Mouse (Mus musculus) layer of hippocampus, adult 11-12 months (tissue): ENCODE measurements at regions not wholly inside any gene's neighbourhood (a gene's known extent, or its start where the extent isn't known, plus 50 kb on each side); places are given as distances from the start of the nearest gene placed in this dataset.

Source experiments
- DNase-seq: peaks from one replicate; pipeline ENCODE4 v3.0.0; 2022; ENCODE audit warnings: low spot score

DNA sequence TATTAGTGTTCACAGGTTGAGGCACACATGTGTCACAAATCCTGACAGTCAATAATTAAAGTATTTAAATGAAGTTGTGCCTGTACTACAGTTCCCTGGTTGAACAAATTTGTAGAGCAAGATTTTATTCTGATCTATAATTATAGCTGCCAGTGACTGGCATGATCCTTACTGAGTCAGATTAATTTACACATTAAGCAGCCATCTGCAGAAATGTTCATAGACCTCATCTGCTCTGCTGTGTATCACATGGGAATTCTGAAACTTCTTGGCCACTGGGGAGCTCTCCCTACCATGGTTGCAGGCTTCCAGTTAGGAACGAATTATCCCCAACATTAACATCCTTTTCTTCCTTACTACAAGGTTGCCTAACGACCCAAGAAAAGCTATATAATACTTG is 255.6 kb upstream of the Adgrl4 start:
- DNase-seq: no peak

- DNase-seq: no peak
These were observed 245.6 kb upstream of the Adgrl4 start for GRCm38 (mm10) chr3:151192092-151192491.

DNA sequence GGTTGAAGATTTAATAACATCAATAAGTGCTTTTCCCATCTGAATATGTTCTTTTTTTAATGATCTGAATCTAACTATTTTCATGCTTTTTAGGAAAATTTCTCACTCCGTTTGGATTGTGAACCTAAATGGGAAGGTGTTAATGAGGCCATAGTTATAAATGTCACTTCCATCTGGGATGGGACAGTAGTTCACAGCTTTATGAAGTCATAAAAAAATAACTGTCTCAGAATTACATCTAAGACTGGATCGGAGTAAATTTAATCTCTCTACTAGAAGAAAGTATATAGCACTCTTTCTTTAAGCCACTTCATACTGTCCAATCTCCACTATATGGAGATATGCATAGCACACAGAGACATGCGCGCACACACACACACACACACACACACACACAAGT is 226.7 kb upstream of the Adgrl4 start:
- no peak for DNase-seq

GRCm38 (mm10) chr3:151216764-151217502 is 220.8 kb upstream of the Adgrl4 start:
- DNase-seq: no peak

GRCm38 (mm10) chr3:151222407-151222806 is 215.3 kb upstream of the Adgrl4 start:
- no peak for DNase-seq

DNA sequence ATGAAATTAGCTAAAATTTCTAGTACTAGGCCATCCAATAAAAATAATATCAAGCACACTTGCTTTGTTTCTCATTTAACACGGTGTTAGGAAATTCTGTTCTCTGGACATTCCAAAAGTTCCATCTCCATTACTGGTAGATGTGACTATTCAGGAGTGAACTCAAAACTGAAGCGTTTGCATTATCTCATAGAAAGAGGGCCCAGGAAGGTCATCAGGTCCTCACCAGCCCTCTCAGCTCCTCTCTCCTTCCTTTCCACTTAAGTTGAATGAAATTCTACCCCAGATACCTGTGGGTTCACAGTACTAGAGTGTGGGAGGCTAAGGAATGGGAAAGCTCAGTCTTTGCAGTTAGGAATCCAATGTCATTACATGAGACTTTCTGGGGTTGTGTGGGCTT is 185.2 kb upstream of the Adgrl4 start:
- DNase-seq: no peak

DNA sequence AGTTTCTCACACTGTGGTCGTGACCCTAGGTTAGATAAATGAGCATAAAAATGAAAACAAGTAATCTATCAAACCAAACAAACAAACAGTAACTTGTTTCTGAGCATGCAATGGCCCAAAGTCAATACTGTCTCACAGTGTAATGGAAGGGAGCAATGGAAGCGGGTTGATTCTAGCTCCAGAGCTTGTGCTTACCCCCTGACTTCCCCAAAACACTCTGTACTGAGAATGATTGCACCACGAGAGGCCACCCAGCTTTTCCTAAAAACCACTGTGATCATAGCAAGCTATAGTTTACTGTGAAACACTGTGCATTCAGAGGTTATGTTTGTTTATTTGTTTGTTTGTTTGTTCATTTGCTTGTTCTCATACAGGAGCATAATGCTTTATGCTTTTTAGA is 174.9 kb upstream of the Adgrl4 start:
- no peak for DNase-seq

GRCm38 (mm10) chr3:151265658-151266057 is 172.0 kb upstream of the Adgrl4 start:
- DNase-seq: no peak

GRCm38 (mm10) chr3:151269514-151269913 is 168.2 kb upstream of the Adgrl4 start:
- no peak for DNase-seq

DNA sequence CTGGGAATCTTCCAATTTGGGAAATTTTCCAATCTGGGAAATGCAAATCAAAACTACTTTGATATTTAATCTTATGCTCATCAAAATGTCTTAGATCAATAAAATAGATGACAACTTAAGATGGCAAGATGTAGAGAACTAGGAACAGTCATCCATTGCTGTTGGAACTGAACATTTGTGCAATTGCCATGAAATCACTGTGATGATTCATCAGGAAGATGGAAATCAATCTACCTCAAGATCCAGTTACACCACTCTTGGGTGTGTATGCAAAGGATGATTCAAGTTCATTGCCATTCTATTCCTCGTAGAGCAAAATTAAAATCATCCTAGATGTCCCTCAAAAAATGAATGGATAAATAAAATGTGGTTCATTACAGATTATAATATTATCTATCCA is 153.9 kb upstream of the Adgrl4 start:
- no peak for DNase-seq

- no peak for DNase-seq
These were observed 143.6 kb upstream of the Adgrl4 start for GRCm38 (mm10) chr3:151293981-151294605.

DNA sequence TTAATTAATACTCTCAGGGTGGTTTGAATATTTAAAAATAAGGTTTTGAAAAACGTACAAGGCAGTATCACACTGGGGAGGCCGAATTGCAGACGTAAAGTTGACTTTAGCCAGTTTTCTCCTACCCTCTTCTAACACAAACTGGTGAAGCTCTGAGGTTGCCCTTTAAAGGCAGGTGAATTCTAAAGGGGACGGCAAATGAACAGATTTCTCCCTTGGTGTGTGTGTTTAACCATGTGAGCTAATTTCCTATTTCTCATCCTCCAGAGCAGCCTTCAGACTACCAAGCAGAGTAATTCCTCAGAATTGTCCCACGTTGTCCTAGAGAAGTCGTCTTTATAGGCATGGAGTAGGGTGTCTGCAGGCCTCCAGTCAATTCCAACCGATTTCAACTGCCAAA is 143.1 kb upstream of the Adgrl4 start:
- no peak for DNase-seq

DNA sequence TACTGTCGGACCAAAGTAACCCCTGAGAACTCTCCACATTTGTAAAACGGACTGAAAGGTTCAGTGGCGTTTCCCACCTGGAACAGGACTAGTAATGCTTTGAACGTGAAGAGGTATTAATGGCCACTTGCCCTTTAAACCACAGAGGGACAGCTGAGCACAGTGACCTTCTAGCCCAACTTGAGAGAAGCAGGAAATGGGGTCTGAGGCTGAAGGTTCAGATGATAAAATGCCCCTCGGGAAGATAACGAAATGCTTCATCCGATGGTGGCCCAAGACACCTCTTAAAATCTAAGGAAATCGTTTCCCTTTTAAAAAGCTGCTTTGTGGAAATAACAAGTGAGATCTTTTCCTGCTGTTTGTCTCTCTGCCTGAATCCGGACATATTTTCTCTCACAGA is 142.7 kb upstream of the Adgrl4 start:
- DNase-seq: no peak

GRCm38 (mm10) chr3:151298325-151298724 is 139.4 kb upstream of the Adgrl4 start:
- DNase-seq: no peak

DNA sequence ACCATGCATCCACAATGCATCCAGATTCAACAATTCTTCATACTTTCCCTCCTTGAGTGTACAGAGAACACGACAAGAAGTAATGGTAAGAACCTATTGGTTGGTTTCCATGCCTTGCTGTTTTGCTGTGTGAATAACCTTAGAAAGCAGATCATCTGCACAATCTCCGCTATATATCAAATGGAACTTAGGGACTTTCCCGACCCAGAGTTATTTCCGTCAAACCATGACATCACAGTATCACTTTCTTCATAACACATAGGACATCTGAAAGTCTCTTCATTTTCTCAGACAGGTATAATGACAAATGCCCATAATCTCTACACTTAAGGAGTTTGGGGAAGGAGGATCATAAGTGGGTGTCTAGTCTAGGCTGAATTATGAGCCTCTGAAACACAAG is 132.3 kb upstream of the Adgrl4 start:
- no peak for DNase-seq

GRCm38 (mm10) chr3:151307975-151308374 is 129.7 kb upstream of the Adgrl4 start:
- DNase-seq: no peak

DNA sequence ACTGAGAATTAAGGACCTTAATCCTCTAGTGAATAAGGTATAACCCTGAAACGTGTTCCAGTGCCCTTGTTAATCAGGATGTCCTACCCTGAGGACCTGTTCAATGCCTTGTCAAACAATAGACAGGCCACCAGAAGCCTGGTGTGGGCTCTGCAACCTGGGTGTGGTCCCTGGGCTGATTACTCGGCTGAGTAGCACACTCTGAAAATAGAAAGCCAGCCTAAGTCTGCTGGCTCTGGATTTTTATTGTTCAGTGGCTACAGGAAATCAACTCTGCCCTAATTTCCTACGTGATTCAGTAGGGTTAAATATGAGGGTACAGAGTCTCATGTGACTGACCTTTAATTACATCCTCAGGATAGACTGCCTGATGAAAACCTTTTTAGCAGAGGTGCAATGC is 113.9 kb upstream of the Adgrl4 start:
- DNase-seq: no peak

GRCm38 (mm10) chr3:151329801-151330200 is 107.9 kb upstream of the Adgrl4 start:
- DNase-seq: no peak

- no peak for DNase-seq
These were observed 105.8 kb upstream of the Adgrl4 start for GRCm38 (mm10) chr3:151331906-151332305.

GRCm38 (mm10) chr3:151332317-151332687 is 105.4 kb upstream of the Adgrl4 start:
- no peak for DNase-seq

GRCm38 (mm10) chr3:151332688-151333452 is 104.8 kb upstream of the Adgrl4 start:
- no peak for DNase-seq

- DNase-seq: no peak
These were observed 103.8 kb upstream of the Adgrl4 start for GRCm38 (mm10) chr3:151333867-151334341.

GRCm38 (mm10) chr3:151351481-151352090 is 86.1 kb upstream of the Adgrl4 start:
- no peak for DNase-seq
